Mouse (Mus musculus): Measurements from ENCODE around the gene Calm1. TPM values are rescaled to one million over a fixed set of nuclear protein-coding genes. Genes with fewer than 3 reads are reported as not detected.
A peak's percentile ranks its signal among the peaks of the same experiment; 100 is the strongest.
"Not testable (repeated sequence)": the region's sequence is repeated elsewhere in the genome, so short reads cannot be mapped to it uniquely, and the experiment has no call there.

The Calm1 gene
- polyA plus RNA-seq, 1 experiment = 1,569 TPM

DNA sequence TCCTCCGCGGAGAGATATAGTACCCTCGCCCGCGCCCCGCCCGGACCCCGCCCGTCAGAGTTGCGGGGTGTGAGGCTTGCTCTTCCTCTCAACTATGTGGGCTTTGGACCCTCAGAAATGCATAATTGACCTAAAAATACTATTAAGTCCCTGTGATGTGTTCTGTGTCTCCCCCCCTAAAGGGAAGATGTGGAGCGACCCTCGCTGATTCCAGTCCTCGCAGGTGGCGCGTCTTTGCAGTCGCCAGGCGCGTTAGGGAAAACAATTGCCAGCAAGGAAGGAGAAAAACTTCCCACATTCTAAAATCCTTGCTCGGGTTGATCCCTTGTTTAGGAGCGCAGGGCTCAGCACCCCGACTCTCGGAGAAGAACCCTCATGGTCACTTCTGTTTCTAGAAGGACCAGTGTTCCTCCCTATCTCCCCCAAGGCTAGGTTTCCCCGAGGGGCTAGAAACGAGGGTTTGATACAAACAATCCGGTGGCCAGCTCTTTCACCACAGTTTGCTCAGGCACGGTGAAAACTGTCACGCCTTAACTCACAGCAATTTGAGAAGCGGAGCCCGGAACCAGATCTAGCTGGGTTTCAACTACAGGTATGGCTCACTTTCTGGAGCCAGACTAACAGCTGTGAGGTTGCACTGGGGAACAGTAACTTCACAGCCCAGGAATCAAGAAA lies 11.3 kb upstream of the Calm1 start:
- DNase-seq (ENCODE audit: extremely low spot score in 1 of 2, low spot score in 1 of 2) = no peak

DNA sequence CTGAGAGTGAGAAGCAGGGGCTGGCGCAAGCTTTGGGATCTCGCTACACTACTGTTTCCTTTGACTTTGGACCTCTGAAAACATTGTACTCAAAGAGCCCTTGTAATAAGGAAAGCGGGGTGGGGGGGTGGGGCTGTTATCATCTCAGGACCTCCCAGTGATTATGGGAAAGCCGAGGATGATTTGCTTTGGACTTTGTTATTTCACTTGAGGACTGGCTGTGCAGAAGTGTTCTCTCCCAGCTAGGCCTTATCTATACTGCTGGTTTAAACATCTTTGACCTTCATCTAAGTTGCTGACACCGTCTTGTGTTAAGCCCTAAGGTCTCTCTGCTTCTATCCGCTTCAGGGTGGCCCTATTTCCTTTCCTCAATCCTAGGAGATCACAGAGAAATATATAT lies 8.4 kb upstream of the Calm1 start:
- no peak for DNase-seq (ENCODE audit: extremely low spot score in 1 of 2, low spot score in 1 of 2)

DNA sequence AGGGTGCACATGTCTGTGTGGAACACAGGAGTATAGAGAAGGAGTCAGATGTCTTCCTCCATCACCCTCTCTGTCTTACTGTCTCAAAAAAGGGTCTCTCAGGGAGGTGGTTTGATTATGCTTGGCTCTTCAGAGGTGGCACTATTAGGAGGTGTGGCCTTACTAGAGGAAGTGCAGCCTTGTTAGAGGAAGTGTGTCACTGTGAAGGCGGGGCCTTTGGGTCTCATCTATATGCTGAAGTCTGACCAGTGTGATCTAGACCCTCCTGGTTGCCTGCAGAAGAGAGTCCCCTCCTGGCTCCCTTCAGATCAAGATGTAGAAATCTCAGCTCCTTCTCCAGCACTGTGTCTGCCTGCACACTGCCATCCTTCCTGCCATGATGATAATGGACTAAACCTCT lies 5.1 kb upstream of the Calm1 start:
- no peak for DNase-seq (ENCODE audit: extremely low spot score in 1 of 2, low spot score in 1 of 2)

DNA sequence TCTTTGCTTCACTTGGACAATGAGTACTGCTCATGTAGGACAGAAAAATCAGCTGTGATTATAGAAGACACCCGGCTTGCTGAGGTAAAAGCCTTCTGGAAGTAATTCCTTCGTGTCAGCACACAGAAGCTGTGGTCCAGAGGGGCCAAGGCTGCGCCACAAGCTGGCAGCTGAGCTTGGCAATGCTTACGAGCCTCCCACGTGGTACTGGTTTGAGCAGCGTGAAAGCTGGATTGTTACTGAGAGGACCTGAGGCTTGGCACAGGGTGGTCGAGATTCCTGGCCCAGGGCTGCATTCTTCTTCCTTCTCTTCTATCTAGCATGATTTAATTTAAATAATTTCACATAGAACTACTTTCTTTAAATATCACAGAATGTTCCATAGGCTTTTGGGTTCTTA lies 2.4 kb upstream of the Calm1 start:
- no peak for DNase-seq (ENCODE audit: extremely low spot score in 1 of 2, low spot score in 1 of 2)

DNA sequence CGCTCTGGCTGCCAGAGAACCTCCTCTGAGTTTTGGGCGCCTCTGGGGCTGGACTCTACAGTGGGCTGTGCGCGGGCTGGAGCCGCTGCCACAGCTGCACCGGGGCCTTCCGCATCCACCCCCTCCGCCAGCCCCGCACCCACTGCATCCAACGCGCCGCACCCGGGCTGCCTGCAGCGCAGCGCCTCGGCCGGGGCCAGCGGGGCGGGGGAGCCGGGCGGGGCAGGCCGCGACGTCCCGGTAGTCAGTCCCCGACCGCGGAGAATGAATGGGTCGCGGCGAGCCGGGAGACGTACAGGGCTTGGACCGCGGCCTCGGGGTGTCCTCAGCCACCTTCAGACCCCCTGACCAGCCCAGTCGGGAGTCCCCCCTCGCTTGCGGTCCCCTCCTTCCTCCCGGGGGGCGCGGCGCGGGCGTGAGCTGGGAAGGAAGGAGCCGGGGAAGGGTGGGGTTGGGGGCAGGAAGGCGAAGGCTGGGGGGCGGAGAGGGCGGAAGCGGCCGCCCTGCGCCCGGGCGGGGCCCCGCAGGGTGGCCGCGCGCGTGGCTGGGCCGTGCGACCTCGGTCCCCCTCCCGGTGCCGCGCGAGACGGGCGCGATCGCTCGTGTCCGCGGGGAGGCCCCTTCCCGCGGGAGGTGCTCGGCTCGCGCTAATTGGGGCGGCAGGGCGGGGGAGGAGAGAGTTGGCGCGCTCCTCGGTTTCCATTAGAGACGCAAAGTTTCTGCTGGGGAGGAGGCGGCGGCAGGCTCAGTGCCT lies 833 bp downstream of the Calm1 start:
- DNase-seq (ENCODE audit: extremely low spot score in 1 of 2, low spot score in 1 of 2) = peak in 1 of 2 experiments; percentile 78

DNA sequence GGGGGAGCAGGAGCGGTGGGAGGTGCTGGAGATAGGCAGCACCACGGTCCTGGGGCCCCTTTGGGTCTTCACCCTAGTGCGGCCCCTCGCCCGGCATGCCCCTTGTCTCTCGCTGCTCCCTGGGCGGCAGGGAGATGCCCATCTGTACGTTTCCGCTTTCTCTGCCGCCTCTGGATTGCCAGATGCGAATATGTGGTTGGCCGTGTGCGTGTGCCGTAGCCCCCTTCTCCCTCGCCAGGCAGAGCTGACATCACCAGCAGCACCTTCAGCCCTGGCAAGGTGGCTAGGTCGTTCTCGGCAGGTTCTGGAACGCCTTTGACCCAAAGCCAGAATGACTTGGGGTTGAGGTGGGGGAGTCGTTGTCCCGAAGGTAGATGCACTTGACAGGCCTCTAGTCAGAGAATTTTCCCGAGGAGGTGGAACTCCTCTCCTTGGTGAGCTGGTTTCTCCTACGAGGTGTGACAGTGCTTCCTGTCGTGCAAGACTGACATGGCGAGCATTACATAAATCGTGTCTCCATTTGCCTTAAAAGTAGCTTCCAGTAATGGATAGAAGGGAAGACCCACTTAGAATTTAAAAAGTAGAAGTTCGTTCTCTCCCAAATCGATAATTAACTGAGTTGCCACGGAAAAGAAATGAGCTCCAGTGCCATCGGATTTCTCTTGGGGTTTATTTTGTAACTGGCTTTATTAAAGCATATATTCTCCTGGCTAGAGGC lies 1.6 kb downstream of the Calm1 start:
- no peak for DNase-seq (ENCODE audit: extremely low spot score in 1 of 2, low spot score in 1 of 2)

DNA sequence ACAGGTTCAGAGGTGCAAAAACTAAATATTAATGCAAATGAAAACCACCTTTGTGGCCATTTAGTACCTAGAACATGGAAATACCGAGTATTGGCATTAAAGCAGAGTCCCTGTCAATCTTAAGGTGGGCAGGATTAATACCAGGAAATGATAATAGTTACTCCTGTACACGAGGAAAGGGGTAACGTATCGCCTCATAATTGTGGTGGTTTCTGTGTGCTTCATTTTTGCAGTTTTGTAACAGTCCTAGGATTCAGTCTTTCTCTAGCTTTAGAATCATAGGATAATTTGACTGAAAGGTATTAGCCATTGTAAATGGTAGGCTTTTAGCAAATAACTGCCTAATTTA lies 2.1 kb downstream of the Calm1 start:
- no peak for DNase-seq (ENCODE audit: extremely low spot score in 1 of 2, low spot score in 1 of 2)

DNA sequence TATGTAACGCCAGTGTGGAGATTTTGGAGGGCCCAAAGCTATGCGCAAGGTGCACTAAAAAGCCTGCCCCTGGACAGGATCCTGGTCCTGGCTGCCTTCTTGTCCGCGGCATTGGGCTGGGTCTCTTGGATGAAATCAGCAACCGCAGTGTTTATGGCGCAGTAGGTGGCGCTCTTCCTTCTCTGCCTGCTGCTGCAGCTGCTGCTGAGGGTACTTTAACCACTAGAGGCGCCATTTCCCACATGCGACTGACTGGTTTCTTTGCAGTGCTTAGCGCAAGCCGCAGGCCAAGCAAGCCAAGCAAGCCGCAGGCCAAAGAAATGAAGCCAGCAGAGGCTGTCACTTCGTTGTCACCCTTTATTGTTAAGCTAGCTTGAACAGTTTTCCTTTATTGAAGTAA lies 2.6 kb downstream of the Calm1 start:
- DNase-seq (ENCODE audit: extremely low spot score in 1 of 2, low spot score in 1 of 2) = peak; percentile 94 to 99

DNA sequence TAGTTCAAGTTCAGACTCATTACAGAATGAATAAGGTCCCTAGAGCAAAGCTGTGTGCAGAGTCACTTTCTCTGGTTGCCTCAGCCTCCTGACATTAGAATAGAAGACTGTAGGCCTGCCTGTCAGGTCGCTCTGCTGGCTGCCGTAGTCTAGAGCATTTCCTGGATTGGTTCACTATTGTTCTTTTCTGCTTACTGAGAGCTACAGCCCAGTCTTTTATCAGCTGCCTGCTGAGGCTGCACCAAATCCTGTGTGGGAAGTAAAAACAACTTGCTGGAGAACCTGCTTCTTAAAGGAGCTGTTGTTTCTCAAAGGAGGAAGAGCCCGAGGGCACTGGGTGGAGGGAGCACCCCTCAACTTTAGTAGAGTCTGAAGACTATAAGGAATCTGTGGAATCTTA lies 4.5 kb downstream of the Calm1 start:
- DNase-seq (ENCODE audit: extremely low spot score in 1 of 2, low spot score in 1 of 2) = no peak

DNA sequence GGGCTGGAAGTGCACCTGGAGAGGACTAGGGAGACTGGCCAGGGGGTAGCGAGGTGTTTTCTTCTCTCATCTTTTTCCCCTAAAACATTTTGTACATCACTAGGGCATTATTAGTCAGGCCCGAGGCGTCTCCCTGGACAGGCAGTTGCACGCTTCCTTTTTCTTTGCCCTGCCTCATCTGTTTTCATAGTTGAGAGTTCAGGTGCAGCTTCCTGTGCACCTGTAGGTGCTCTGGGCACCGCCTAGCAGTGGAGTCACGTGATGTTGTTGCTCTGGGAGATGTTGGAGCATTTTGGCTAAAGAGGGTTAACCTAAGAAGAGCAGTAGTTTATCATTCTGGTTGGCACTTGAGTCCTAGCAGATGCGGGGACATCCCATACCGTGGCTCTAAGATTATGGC lies 5.9 kb downstream of the Calm1 start:
- DNase-seq (ENCODE audit: extremely low spot score in 1 of 2, low spot score in 1 of 2) = no peak

DNA sequence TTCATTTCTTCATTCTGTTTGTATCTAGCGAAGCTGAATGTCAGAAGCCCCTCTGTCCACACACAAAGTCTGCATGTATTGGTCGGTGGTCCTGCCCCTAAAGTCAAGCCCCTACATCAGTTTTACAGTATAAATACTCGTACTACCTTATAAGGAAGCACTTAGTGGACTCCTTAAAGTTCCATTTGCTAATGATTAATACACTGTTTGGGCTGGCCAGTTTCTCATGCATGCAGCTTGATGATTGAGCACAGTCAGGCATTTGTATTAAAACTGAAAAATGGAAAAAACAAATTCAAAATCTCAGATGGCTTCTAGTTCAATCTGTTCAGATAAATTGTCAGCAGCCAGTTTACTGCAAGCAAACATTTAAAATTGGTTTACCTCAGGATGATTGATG lies 7.3 kb downstream of the Calm1 start:
- no peak for DNase-seq (ENCODE audit: extremely low spot score in 1 of 2, low spot score in 1 of 2)

DNA sequence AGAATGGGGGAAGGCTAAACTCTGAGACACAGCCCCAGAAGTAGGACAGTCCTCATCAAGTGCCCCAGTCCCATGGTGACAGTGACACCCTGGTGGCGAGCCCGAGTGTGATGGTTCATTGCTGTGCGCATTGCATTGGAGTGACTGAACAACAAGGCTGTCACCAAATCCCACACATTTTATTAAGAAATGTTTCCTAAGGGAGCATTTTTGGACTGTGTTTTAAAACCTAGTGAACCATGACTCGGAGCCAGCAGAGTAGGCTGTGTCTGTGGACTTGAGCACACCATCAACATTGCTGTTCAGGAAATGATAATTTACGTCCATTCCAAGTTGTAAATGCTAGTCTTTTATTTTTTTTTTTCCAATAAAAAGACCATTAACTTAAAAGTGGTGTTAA lies 7.7 kb downstream of the Calm1 start:
- DNase-seq (ENCODE audit: extremely low spot score in 1 of 2, low spot score in 1 of 2) = no peak

DNA sequence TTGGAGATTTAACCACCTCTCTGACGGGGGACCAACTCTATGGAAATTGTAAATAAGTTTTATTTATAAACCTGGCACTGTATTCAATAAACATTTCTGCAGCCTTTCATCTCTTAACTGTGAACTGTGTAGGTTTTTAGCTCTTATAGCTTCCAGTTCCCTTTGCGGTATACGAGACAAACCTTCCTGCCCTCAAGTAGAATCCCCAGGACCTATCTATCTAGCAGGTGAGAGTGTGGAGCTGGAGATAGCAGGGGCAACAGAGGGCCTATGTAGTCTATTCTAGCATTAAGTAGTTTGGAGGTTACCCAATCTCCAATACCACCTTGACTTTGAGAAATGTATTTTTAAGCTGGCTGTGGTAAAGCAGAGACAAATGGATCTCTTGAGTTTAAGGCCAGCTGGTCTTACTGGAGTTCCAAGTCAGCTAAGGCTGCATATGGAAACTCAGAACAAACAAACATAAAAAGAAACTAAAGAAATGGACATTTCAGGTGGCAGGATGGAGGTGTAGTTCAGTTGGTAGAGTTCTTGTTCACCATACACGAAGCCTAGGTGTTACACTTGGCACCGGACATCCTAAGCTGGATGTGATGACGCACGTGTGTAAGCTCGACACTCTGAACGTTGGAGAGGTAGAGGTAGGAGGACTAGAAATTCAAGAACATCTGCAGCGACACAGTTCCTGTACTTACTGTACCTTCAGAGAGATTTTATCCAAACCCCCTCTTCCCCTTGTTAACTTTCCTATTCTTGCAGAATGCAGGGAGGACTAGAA lies 10.7 kb downstream of the Calm1 start:
- DNase-seq (ENCODE audit: extremely low spot score in 1 of 2, low spot score in 1 of 2) = no peak

DNA sequence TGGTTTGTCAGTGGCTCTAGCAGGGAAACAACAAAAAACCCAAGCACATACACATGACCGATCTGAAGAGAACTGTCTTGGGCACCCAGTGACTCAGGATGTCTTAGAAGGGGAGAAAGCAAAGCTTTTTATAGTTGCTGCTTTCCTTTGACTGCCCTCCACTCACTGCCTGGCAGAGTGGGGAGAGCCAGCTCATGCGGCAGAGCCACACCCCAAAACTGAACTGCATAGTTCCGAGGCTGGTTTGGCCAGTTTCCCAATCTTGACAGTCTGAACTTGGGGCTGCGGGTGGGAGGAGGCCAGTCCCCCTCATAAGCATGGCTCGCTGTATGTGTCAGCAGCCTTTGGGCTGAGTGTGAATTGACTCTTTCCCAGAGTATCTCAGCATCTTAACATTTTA lies 11.7 kb downstream of the Calm1 start:
- no peak for DNase-seq (ENCODE audit: extremely low spot score in 1 of 2, low spot score in 1 of 2)

DNA sequence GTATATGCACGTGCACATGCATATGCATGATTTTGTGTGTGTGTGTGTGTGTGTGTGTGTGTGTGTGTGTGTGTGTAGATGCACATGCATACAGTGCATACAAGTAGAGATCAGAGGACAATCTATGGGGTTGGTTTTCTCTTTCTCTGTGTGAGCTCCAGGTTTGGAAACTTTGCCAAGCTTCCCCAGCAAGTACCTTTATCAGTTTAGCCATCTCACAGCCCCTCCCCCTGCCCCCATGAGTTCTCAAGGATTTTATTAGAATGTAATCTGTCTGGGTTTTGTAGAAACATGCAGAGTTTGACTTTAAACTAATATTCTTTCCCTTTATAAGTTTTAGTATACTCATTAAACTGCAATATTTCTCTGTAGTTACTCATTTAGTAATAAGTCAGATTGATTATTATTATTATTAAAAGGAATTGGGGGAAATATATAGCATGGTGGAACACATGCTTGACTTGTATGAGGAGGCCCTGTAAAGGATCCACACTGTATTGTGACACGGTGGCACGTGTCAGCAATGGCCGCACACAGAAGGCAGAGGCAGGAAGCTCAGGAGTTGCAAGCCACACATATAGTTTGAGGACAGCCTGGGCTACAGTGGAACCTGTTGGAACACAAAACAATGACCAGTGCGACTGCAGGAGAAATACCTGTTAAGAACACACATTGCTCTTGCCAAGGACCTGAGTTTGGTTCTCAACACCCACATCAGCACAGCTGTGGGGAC lies 12.4 kb downstream of the Calm1 start:
- no peak for DNase-seq (ENCODE audit: extremely low spot score in 1 of 2, low spot score in 1 of 2)

DNA sequence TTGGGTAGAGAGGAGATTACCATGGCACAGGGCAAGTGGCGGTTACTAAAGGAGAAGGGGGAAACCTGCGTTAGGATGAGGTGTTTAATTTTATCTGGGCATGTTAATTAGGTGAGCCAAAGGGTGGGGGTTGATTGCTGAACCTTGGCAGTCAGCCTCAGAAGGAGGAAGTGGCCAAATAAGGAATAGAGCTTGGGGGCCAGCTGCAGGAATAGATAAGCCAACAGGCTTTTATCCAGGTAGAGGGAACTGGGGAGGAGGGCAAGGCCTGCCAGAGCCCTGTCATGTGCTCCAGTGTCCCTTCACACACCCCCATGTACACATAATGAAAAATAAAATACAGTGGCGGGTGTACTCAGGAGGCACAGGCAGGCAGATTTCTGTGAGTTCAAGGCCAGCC lies 13.2 kb downstream of the Calm1 start:
- no peak for DNase-seq (ENCODE audit: extremely low spot score in 1 of 2, low spot score in 1 of 2)

DNA sequence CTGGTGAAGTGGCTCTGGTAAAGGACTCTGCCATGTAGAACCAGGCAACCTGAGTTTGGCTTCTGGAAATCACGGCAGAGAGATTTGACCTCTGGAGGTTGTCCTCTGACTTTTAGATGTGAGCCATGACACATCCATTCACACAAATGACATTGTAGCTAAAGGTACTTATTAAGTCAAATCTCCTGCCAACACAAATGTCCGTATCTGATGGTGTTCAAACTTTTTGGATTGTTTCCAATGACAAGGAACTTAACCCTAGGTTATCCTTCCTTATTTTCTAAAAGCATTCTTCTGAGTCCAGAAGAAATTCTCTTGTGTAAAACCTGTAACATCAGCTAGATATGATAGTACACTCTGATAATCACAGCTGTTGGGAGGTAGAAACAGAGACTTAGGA lies 13.9 kb downstream of the Calm1 start:
- DNase-seq (ENCODE audit: extremely low spot score in 1 of 2, low spot score in 1 of 2) = no peak

DNA sequence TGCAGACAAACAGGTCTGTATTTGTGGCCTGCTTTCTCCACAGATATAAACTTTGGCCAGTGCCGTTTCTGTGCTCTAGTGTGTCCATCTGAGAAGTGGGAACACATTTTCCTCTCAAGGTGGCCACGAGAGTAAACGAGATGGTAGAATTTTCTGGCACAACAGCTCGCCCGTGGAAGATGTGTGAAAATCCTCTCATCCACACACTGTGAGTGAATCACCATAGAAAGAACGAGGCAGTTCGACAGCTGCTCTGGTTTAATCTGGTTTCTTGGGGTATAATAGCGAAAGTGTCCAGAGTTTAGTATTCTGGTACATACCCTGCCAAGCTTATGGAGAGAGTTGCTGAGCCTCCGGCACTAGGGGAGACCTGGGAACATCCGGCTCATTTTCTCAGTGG lies 14.9 kb downstream of the Calm1 start:
- peak in 1 of 2 experiments; percentile 72 for DNase-seq (ENCODE audit: extremely low spot score in 1 of 2, low spot score in 1 of 2)

DNA sequence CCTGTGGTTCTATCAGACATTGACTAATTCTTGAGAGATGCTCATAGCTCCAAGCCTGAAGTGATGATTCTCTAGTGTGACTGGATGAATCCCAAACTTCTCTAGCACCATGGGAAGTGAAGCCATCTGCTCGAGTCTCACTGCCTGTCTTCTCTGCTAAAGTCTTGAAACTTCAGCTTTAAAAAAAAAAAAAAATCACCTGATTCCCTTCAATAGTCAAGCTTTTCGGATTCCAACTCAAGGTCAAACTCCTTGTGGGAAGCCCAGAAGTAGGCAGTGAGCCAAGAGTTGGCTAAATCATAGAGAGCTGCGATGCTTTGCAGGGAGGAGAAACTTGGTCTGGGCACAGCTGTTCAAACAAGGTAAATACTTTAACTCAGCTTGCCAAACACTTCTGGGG lies 15.5 kb downstream of the Calm1 start:
- DNase-seq (ENCODE audit: extremely low spot score in 1 of 2, low spot score in 1 of 2) = peak in 1 of 2 experiments; percentile 75

DNA sequence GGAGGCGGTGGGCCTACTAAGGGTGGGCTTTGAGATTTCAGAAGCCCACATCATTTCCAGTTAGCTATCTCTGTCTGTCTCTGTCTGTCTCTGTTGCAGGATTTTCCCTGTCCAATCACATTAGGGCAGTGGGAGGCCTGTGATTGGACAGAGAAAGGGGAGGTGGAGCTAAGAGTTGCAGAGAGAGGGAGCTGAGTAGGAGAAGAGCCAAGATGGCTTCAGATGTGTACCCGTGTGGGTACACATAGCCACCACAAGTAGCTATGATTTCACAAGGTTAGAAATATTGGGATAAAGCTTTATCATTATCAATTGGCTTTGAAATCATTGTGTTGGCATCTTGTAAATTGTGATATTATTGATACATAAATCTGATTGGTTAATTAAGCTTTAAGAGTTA lies 17.9 kb downstream of the Calm1 start:
- not testable (repeated sequence) for DNase-seq (ENCODE audit: extremely low spot score in 1 of 2, low spot score in 1 of 2)

Data from frontal cortex, adult 2 months (tissue).